Mouse (Mus musculus) urinary bladder, postnatal 14 days (tissue): Measurements from ENCODE around the gene Dnajc25.
A peak's percentile ranks its signal among the peaks of the same experiment; 100 is the strongest.

Source experiments
- DNase-seq: peaks from one replicate; pipeline ENCODE4 v3.0.0; 2021; ENCODE audit warnings: low spot score

Dnajc25 gene

DNA sequence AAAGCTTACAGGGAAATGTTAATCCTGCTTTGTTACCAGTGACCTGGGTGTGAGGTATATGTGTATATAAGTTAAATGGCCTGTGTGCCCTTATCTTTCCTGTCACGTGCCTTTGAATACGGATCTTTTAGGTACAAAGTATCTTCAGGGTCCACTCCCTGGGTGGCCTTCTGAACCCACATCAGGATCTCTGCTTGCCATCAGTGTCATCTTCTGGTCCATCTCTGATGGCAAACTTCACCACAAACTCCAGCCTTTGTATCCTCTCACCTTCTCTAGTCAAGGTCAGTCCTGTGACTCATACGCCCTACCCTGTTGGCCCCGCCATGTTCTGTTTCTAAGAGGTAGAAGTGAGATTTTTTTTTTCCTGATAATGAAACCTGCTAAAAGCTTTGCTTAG is at the start of gene Dnajc25:
TSS of gene Dnajc25 (plus strand) at position 301 of the 400 bp plus-strand sequence.
- no peak for DNase-seq

DNA sequence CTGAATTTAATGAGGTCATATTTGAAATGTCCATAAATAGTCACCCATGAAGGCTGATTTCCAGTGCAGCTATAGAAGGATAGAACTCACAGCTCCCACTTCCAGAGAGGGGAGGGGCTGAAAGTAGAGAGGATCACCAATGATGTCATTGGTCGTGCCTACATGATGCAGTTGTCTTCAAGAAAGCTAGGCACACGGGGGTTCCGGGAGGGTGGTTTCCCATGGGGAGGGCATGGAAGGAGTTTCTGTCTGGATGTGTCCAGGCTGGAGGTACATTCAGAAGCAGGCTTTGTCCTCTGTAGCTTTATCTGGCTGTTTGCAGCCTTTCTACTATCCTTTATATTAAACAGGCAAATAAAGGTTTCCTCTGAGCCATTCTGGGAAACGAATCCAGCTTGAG is 46.5 kb upstream of the Dnajc25 start:
- DNase-seq: no peak

DNA sequence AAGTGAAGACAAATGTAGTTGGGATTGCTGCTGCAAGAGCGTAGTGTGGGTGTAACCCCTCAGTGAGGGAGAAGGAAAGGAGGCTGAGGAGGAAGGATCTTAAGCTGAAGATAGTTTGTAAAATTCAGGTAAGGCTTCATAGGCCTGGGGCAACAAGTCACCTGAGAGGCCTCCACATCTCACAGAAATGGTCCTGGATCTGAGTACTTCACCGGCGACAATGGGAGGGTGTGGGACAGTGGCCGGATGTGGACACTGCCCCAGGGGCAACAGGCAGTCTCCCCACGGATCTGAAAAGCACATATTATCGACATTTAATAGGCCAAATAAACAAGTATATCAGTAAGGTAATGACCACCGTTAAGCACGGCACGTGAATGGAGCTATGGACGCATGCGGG is 42.2 kb upstream of the Dnajc25 start:
- no peak for DNase-seq

DNA sequence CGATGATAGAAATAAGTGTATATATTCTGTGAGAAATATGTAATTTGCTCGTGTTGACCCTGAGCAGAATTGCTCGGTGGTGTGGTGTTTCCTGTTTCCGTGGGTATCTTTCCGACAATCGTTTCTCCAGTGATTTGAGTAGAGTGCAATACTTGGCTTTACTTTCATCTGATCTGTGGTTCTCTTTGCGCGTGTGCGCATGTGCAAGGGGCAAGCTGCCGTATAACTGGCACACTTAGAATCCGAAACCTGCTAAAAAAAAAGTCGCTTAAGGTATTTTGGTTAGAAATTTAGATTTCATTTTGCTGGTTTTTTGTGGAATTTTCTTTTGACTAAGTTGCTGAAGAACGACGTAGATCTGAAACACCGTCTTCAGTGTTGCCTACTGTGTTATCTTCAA is 33.1 kb upstream of the Dnajc25 start:
- no peak for DNase-seq

DNA sequence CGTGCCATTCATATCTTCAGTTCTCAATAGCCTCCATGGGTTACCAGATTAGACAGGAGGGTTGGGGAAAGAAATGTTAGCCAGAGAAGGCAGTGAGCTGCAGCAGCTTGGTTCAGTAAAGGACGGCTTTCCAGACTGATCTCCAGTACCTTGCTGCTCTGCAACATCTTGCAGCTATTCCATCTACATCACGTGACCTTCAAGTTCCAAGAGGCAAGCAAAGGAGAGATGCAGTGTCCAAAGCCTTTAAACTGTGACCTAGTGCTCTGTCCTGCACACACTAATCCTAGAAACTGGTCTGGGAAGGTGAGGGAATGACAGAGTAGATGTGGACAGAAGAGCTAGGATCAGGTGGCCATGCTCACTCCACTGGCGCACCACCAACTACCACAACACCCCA is 31.6 kb upstream of the Dnajc25 start:
- DNase-seq: no peak

DNA sequence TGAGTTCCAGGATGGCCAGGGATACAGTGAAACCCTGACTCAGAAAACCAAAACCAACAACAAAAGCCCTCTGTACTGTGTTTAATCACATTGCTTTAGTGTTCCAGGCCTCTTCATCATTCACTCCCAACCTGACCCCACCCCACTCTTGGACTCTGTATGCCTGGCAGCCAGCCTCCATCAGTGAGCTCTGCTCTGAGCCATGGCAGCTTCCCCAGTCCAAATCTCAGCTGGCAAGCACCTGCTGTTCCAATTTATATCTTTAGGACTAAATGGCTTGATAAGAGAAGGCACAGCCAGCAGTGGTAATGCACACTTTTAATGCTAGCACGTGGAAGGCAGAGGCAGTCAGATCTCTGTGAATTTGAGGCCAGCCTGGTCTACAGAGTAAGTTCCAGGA is 29.7 kb upstream of the Dnajc25 start:
- no peak for DNase-seq

DNA sequence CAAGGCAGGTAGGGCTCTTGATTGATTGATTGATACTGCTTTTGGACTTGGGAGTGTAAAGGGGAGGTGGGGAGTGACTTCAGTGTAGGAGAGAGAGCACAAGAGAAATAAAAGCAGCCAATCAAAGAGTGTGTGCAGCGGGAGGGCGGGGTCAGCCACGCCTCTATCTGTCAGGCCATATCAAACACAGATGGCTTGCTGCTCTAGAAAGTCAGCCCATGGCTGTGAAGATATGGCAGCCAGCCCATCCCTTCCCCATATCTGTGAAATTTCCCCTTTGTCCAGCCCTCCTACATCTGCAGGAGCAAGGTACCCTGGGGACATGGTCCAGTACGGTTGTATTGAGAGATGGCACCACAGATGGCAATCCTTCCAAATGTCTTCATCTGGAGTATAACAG is 24.2 kb upstream of the Dnajc25 start:
- DNase-seq: no peak

DNA sequence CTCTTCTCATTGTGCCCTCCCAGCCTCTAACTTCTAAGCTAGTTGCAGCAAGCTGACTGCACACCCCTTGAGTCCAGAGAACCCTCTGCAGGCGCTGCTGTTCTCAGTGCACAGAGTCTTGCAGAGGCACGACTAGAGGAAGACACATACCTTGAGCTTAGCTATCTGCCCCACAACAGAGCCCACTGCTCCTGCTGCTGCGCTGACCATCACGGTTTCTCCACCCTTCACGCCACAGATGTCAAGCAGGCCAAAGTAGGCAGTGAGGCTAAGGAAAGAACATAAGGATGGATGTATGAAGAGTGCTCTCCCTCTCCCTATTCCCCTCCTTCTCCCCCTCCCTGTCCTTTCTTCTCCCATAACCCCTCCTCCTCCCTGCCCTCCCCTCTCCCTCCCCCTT is 19.2 kb upstream of the Dnajc25 start:
- DNase-seq: no peak

DNA sequence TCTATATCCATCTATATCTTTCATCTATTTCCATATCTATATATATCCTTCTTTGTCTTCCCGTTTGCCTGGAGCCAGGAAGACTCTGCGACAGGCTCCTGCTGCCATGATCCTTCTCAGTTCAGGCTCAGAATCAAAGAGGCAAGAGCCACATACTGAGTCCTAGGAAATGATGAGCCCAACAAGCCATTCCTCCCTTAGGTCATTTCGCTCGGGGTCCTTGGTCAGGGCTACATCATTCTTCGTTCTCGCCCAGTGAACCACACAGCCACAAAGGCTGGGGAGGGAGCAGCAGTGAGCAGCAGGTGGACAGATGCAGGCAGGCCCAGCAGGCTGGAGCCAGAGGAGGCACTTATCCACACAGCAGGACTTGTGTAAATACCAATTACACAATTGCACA is 13.4 kb upstream of the Dnajc25 start:
- DNase-seq: no peak

DNA sequence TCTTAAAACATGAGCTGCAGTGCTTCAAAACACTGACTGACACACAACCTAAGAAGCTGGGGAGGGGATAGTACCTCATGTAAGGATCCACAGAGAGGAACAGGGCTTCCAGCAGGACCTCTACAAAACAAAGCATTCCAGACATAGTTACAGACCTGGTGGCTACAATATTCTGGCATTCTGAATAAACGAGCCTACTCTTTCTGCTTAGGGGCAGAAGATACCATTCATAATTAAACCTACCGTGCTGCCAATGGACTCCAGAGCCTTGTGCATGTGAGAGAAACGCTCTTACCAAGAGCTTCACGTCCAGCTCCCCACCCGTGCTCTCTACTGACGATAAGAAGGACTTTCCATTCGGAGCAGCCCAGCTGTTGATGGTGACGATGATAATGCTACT is 12.1 kb upstream of the Dnajc25 start:
- no peak for DNase-seq

DNA sequence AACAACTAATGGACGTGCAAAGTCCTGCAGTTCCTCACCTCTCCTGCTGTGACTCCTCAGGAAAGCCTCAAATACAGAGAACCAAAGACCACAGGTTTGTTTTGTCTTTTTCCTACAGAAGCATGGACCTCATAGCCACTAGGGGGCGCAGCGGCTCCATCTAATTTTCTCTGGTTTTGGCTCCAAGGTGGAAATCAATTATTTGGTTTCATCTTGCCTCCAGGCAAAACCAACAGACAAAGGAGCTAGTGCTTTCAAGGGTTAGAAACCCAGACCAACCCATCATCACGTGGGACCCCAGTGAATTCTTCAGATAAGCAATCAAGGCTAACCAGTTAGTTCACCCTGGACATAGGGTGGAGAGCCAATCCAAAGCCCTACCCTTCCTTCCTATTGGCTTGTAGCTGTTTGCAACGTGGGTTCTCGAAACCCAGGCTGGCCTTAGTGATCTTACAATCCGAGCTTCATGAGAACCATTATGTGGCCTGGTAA is 9.7 kb upstream of the Dnajc25 start:
- DNase-seq: peak; percentile 84

DNA sequence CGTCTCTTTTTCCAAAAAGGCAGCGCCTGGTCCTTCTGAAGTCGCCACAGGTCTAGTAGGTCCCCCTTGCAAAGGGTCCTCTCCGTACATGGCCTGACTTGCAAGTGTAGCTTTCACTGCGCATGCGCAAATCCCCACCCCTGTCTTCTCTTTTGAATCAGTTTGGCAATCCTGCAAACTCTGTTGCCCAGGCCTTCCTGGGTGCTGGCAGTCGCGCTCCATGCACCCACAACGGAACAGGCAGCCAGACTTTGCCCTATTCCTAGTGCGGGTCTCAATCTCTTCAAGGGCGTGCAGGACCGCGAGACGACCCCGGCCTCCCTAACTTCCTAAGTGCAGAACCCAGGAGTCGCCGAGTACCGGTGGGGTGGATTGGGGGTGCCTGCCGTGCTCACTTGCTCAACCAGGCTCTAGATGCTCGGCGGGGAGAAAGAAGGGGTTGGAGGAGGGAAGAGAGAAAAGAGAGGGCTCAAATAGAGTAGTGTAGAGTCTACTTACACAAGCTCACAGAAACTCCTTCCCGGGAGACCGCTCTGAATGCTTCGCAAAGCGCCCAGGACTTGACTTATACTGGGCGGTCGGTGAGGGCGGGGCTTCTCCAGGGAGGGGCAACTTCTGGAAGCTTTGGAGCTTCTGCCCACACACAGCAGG is 8.2 kb upstream of the Dnajc25 start, which contains the start of gene Ptgr1:
TSS of gene Ptgr1 (minus strand) at position 580 of the 651 bp plus-strand sequence.
- peak; percentile 90 for DNase-seq

DNA sequence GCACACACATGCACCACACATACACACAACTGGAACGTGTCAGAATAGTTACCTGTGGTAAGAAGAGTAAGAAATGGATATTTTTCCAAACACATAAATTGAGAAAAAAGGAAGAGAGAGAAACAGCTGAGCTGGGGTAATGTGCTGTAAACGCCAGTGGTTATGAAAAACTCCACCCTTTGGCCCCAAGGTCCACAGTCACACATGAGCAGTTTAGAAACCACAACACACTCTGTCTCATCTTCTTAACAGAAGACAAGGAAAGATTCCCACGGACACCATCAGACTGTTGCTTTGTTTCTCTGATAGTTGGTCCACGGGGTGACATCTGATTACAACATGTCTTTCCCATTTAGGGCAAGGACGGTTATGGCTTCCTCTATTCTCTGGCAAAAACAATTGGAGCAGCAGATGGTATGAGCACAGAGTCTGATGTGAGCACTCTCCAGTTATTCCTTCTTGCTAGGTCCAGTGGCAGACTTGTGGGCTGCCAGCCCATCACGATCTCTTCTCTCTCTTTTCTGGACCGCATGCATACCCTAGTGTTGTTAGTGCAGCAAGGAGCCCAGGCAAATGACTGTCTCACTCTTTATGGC is 5.5 kb upstream of the Dnajc25 start:
- DNase-seq: no peak

DNA sequence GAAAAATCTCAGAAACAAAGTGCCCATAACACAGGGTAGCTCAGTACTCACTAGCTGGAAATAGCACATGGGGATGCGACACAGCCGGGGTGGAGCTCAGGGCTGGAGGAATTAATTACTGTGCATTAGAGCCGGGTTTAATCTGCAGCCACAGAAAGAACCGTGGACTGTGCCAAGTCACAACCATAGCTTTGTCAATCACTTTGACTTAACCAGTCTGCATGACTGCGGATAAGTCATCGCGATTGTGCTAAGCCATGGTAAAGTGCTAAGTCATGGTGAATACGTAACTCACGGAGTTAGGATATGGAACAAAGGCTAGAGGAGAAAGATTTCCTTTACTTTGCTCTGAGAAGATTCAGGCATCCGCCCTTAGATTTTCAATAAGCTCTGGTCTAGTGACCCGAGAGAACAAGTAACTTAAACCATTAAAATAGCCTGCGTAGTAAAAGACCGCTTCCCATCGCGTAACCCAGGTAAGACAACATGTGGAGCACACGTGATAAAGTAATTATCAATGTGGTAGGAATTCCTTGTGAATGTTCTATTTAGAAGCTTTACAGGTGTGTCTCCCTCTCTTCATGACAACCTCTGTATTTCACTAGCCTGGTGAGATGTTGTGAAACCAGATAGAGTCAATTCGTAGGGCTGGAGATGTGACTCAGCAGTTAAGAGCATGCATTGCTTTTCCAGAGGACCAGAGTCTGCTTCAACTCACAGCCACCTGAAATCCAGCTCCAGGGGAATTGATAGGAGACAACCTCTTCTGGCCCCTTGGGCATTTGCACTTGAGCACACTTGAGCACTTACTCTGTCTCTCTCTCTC is 4.0 kb upstream of the Dnajc25 start:
- DNase-seq: no peak

DNA sequence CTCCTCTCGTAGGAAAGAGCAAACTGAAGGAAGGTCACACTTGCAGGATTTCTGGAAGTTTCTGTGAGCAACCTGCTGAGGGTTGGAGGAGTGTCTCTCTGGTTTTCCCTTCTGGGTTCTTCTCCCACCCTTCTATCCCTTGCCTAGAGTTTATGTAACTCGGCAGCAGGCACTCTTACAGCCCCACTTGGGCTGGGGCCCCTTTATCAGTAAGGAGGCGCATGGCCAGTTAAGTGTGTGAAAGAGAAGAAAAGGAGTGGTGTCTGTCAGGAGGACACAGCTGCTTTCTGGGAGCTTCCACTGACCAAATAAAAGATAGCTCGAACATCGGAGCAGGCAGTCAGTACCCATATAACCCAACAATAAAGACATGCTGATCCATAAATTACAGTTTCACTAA is 2.7 kb upstream of the Dnajc25 start:
- no peak for DNase-seq

DNA sequence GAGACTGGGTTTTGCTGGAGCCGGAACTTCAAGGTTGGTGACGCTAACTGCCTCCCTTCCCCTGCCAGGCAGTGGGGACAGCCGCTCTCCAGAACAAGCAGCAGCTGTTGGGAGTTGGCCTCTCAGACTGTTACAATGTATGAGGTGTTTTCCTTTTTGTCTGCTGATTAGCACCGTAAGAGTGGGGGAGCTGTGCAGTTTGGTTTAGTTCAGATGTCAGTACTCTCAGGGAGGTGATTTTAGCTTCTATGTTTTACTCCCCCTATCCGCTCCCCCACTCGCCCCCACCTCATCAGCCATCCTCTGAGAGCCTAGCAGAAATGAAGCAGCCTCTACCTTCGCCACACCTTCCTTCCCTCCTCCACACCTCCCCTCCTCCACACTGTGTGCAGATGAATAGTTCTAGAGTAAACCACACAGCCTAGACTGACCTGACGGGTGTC is 410 bp downstream of the Dnajc25 start:
- DNase-seq: no peak

DNA sequence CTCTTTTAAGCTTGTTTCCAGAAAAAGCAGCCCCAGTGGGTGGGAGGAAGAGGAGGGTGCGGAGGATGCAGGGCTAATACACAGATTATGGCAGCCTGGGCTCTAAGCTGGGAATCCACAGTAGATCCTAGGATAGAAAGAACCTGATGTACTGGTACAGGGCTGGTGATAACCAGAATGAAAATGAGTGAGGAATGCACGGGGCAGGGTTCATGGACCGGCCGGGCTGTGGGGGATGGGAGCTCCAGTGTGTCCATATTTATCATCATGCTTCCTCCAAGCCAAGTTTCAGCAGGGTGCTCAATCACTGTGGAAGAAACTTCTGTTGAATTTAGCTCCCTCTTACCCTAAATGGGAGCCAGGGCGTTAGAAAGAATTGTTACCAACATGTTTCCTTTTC is 2.2 kb downstream of the Dnajc25 start:
- peak; percentile 44 for DNase-seq

DNA sequence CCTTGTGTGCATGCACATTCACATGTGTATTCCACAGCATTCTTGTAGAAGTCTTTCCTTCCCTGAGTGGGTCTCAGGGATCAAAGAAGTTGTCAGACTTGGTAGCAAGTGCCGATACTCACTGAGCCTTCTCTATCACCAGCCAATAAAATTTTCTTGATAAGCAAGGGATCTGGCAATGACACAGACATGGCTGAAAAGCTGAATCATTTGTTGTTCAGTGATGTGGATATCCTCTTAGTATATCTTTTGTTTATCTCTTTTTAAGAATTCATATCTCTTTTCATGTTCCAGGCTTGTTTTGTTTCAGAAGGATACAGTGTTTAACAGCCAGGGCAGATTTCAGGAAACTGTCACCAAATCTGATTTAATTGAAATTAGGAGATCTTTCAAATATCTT is 3.8 kb downstream of the Dnajc25 start:
- no peak for DNase-seq

DNA sequence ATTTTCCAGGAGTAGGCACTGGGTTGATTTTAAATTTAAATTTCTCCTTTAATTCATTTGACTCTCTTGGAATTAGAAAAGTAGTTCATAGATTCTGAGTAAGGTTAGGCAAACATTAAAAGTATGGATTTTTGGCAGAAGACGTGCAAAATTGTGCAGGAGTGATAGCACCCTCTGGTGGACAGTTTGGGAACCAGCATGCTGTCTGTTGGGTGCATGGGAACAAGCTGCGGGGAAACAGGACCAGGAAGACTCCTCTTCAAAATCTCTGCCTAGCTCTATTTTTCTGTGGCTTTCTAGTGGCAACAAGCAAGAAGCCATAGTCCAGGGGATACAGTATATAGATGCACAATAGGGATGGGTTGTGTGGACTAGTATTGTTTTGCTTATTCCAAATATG is 4.8 kb downstream of the Dnajc25 start:
- DNase-seq: peak; percentile 81

DNA sequence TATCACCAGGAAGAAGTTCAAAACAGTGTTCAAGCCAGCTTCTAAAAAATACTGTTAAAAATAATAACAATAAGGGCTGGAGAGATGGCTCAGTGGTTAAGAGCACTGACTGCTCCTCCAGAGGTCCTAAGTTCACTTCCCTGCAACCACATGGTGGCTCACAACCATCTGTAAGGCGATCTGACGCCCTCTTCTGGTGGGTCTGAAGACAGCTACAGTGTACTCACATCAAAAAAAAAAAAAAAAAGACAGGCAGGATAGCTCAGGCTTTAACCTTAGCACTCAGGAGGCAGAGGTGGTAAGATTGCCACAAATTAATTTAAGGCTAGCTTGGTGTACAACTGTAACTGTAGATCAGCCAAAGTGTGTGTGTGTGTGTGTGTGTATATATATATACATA is 5.8 kb downstream of the Dnajc25 start:
- DNase-seq: peak; percentile 35

DNA sequence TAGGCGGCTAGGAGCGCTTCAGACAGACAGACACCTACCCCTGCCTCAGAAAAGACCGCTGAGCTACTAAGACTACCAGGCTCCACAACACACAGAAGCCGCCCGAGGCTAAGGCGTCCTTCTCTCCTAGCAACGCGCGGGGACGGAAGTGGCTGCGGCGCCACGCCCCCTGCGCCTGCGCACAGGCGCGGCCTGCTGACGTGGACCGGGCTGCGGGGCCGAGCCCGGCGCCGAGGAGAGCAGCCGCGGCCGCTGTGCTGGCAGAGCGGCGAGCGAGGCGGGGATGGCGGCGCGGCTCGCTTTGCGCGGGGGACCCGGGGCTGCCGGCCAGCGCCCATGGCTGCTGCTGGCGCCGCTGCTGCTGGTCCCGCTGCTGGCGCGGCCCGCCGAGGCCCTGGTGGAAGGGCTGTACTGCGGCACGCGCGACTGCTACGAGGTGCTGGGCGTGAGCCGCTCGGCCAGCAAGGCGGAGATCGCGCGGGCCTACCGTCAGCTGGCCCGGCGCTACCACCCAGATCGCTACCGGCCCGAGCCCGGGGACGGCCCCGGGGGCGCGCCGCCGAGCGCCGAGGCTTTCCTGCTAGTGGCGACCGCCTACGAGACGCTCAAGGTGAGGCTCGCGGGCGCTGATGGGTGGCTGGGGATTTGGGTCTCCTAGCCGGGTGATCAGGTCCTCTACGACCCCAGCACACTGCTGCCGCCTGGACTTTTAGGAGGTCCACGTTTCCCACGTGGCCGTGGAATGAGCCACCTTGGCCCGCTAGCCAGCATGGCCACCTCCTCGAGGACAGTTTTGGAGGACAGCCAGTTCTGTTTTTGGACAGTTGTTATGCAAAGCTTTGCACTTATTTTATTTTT is 8.3 kb downstream of the Dnajc25 start, which contains the start of gene Gm20503:
TSS of gene Gm20503 (plus strand) at position 263 of the 858 bp plus-strand sequence.
- DNase-seq: peak; percentile 92

DNA sequence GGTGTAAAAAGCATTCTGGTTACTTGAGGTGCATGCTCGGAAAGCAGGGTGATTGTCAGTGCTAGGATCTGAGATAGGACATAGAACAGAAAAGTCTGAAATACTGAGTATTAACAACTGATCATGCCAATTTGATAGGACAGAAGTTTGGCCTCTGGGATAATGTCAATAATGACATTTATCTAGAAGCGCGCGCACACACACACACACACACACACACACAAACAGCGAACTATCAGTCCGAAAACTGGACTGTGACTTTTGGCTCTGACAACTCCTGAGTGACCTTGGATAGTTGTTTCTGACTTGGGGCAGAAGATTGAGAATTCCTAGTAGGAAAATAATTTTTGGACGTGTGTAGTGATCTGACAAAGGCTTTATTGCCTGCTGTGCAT is 8.9 kb downstream of the Dnajc25 start:
- no peak for DNase-seq
